ENCODE assay signal across 20 mouse cellular contexts in the genomic region with DNA sequence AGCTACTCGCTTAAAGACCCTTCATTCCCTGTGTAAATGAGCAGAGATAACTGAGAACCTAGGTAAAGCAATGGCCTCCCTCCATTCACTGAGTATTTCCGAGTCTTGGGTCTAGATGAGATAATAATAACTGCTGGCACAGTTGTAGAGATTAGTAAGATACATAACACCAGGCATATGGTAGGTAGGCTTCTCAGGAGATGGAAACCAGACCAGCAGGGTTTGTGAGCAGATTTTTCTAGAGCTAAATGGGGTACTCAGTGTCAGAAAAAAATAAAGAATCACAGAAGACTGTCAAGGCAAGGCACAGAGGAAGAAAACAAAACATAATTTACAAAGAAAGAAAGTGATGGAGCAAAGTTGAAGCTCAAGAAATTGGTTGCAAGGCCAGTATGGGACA.
DNase-seq lines count a peak whose midpoint lies in the region; ATAC-seq lines count a peak whose summit lies in the region.
"Had no signal": no experiment of that assay in that cellular context is flagged by ENCODE, and none has a peak within 500 bp of the region (broad histone marks: within the 10 kb centered on the region; RNA-seq: fewer than 3 reads in every experiment).

No protein-coding gene starts in this region.

- intact Hi-C loops in left cerebral cortex, postnatal 36 days (cut with DNase I), result no loop called here

- no peak for DNase-seq in frontal cortex, postnatal 25 days (ENCODE audit: low spot score in 2 of 2)
- peak; percentile 7 for DNase-seq in layer of hippocampus, adult 9-10 months (ENCODE audit: low spot score)
- no peak for DNase-seq in layer of hippocampus, postnatal 25 days (ENCODE audit: extremely low spot score in 1 of 2, low spot score in 1 of 2)
- DNase-seq in left cerebral cortex, adult 9 months (ENCODE audit: low spot score in 2 of 2), result peak; percentile 22 to 28
- no peak for DNase-seq in left cerebral cortex, postnatal 36 days (ENCODE audit: low spot score in 2 of 2)
- DNase-seq in embryo, embryonic 10 days (ENCODE audit: low spot score), result no peak
- DNase-seq: adrenal gland, adult 8-10 months; adrenal gland, postnatal 25 days; cerebellum, adult 18-20 months; cerebellum, adult 9-10 months; cerebellum, postnatal 14 days; forebrain, postnatal 0 days; gastrocnemius, postnatal 25 days; heart, adult 18-20 months; heart, postnatal 14 days; heart, postnatal 4 days had no signal

- ATAC-seq in frontal cortex, adult (ENCODE audit: low TSS enrichment), result peak; percentile 97
- ATAC-seq: activated CD4-positive, CD25-positive, alpha-beta regulatory T cell, adult 4 months; forebrain, embryonic 14.5 days; forebrain, postnatal 0 days; hindbrain, postnatal 0 days had no signal

Comparison
In these comparisons a context has a peak if more than half of its experiments do, and no peak if none do; other contexts are left out.
1. DNase-seq: peak in layer of hippocampus, adult 9-10 months (single experiment) and left cerebral cortex, adult 9 months (2 of 2); none in frontal cortex, postnatal 25 days (0 of 2), layer of hippocampus, postnatal 25 days (0 of 2), left cerebral cortex, postnatal 36 days (0 of 2) and embryo, embryonic 10 days (single experiment).